8 mouse cellular contexts compared by ENCODE assay signal in the genomic region with DNA sequence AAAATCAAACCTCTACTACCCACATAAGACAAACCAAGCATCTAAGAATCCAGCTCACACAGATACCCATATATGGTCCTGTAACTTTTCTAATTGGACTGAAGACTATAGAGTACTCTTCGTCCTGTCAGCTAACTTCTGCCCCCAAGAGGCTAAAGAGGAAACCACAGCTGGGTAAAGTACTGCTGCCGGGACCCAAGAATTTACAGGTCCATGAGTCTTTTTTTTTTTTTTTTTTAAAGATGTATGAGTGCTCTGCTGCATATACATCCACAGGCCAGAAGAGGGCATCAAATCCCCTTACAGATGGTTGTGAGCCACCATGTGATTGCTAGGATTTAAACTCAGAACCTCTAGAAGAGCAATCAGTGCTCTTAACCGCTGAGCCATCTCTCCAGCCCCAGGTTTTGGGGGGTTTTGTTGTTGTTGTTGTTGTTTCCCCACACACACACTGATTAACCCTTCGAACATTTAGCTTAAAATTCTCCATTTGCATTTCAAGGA. TPM values are rescaled to one million over a fixed set of nuclear protein-coding genes. Genes with fewer than 3 reads are reported as not detected.
DNase-seq lines count a peak whose midpoint lies in the region; ATAC-seq lines count a peak whose summit lies in the region.

No protein-coding gene starts in this region.

- DNase-seq in adipocyte (ENCODE audit: low spot score) = peak; percentile 86
- DNase-seq in gastrocnemius, adult 8-10 months (ENCODE audit: low spot score in 2 of 2) = peak; percentile 37 to 50
- DNase-seq in hindlimb bud, embryonic 11.5 days (ENCODE audit: extremely low spot score, low read depth, low spot score) = peak; percentile 71
- peak; percentile 58 to 87 for DNase-seq in left cerebral cortex, adult 9 months (ENCODE audit: low spot score in 2 of 2)
- peak; percentile 76 to 83 for DNase-seq in right cerebral cortex, postnatal 10 days (ENCODE audit: low spot score in 2 of 2)
- DNase-seq in urinary bladder, postnatal 4 days (ENCODE audit: low spot score in 2 of 2) = peak; percentile 73 to 81

- ATAC-seq in common myeloid progenitor, adult 5-6 weeks (replicated peaks; ENCODE audit: low read depth, poor library complexity, severe bottlenecking) = peak; percentile 66
- peak; percentile 66 for ATAC-seq in megakaryocyte, adult 5-6 weeks (ENCODE audit: poor library complexity, severe bottlenecking)

RNA-seq across cellular contexts. Expression of a gene that starts 1.1 kb away (rescaled TPM):
- total RNA-seq in common myeloid progenitor, adult 5-6 weeks (2017) = 6.7 and 11.5 TPM in 2 replicates
- 10 to 100 TPM in 3 of 4 experiments, 1 to 10 TPM in 1; 8.6 to 14.7 (median 12.3) TPM for total RNA-seq in gastrocnemius, adult 8-10 months (2022)
- 6.2 and 11.7 TPM in 2 replicates for total RNA-seq in megakaryocyte, adult 5-6 weeks (2015)
- total RNA-seq in megakaryocyte, adult 5-6 weeks (2017) = 6.3 and 11.1 TPM in 2 replicates

RNA-seq across cellular contexts. Expression of a gene that starts 9.1 kb away (rescaled TPM):
- 0.49 TPM in 1 of 2 replicates, not detected in the other for total RNA-seq in common myeloid progenitor, adult 5-6 weeks (2017)
- under 1 TPM; 0.11 to 0.48 (median 0.33) TPM for total RNA-seq in gastrocnemius, adult 8-10 months (2022)
- 0.07 TPM in 1 of 2 replicates, not detected in the other for total RNA-seq in megakaryocyte, adult 5-6 weeks (2015)
- 0.18 and 0.20 TPM in 2 replicates for total RNA-seq in megakaryocyte, adult 5-6 weeks (2017)

RNA-seq across cellular contexts. Expression of a gene that starts 30.1 kb away (rescaled TPM):
- 0.55 and 3.3 TPM in 2 replicates for total RNA-seq in common myeloid progenitor, adult 5-6 weeks (2017)
- total RNA-seq in gastrocnemius, adult 8-10 months (2022) = not detected
- total RNA-seq in megakaryocyte, adult 5-6 weeks (2015) = 69.3 and 75.6 TPM in 2 replicates
- 89.1 and 124 TPM in 2 replicates for total RNA-seq in megakaryocyte, adult 5-6 weeks (2017)

RNA-seq across cellular contexts. Expression of a gene that starts 30.4 kb away (rescaled TPM):
- total RNA-seq in common myeloid progenitor, adult 5-6 weeks (2017) = 2.8 and 14.6 TPM in 2 replicates
- total RNA-seq in gastrocnemius, adult 8-10 months (2022) = 1,000 to 10,000 TPM; 1,880 to 2,007 (median 1,939) TPM
- 0.36 and 1.5 TPM in 2 replicates for total RNA-seq in megakaryocyte, adult 5-6 weeks (2015)
- not detected in 2 replicates for total RNA-seq in megakaryocyte, adult 5-6 weeks (2017)

RNA-seq across cellular contexts. Expression of a gene that starts 34.6 kb away (rescaled TPM):
- not detected in 2 replicates for total RNA-seq in common myeloid progenitor, adult 5-6 weeks (2017)
- total RNA-seq in gastrocnemius, adult 8-10 months (2022) = 1 to 10 TPM in 3 of 4 experiments, under 1 TPM in 1; 0.92 to 1.7 (median 1.7) TPM
- not detected in 2 replicates for total RNA-seq in megakaryocyte, adult 5-6 weeks (2015)
- not detected in 2 replicates for total RNA-seq in megakaryocyte, adult 5-6 weeks (2017)

Comparison
In these comparisons a context has a peak if more than half of its experiments do, and no peak if none do; other contexts are left out.
1. Peak in every context shown above with its lines: DNase-seq and ATAC-seq.
2. RNA of a gene that starts 30.1 kb away (total RNA-seq): 69.3 to 124 TPM in megakaryocyte, adult 5-6 weeks; 0.55 to 3.3 TPM in common myeloid progenitor, adult 5-6 weeks and not detected in gastrocnemius, adult 8-10 months; every median in the first group is over 10 times any median in the second.